Mouse (Mus musculus) ES-E14 (cell line): ENCODE results near the gene Lamc2.
A peak's percentile ranks its signal among the peaks of the same experiment; 100 is the strongest.

Source experiments
- CHD2 ChIP-seq: IDR thresholded peaks from 2 replicates; pipeline ENCODE4 v1.6.1; 2014; ENCODE audit warnings: mild to moderate bottlenecking, low read depth, low read length, inconsistent platforms
- HCFC1 ChIP-seq: IDR thresholded peaks from 2 replicates; pipeline ENCODE4 v1.6.1; 2012; ENCODE audit warnings: low read length, inconsistent platforms, borderline replicate concordance; ENCODE audit not compliant: insufficient read depth
- MAFK ChIP-seq: IDR thresholded peaks from 2 replicates; pipeline ENCODE4 v1.6.1; 2014; ENCODE audit warnings: mild to moderate bottlenecking, low read depth, low read length, inconsistent platforms; ENCODE audit not compliant: insufficient read depth
- ZC3H11A ChIP-seq: IDR thresholded peaks from 2 replicates; pipeline ENCODE4 v1.6.1; 2012; ENCODE audit warnings: low read depth, mild to moderate bottlenecking, inconsistent platforms, low read length, borderline replicate concordance
- ZNF384 ChIP-seq: IDR thresholded peaks from 2 replicates; pipeline ENCODE4 v1.6.1; 2012; ENCODE audit warnings: low read depth, low read length, inconsistent platforms

- TF ChIP-seq MAFK, result no peak
- no peak for TF ChIP-seq CHD2
- no peak for TF ChIP-seq ZC3H11A
- TF ChIP-seq HCFC1, result no peak
- TF ChIP-seq ZNF384, result peak; percentile 31; the same call in 1 of the 2 replicates
Measured at GRCm38 (mm10) chr1:153102296-153103185, 83.7 kb downstream of the Lamc2 start.
